Mouse (Mus musculus) heart, postnatal 0 days (tissue): ENCODE results near the gene Swt1.

Experiments
- CTCF ChIP-seq: IDR thresholded peaks from 2 replicates; pipeline ENCODE4 v1.5.1; 2016; ENCODE audit warnings: antibody characterized with exemption, control low read depth, low read depth
- EP300 ChIP-seq: IDR thresholded peaks from 2 replicates; pipeline ENCODE4 v1.6.1; 2016; ENCODE audit warnings: antibody characterized with exemption, low read depth

GRCm38 (mm10) chr1:151359374-151359773 lies 68.9 kb downstream of the Swt1 start:
- no peak for TF ChIP-seq CTCF
- no peak for TF ChIP-seq EP300
